ENCODE assay signal across 8 mouse cellular contexts in genomic region chr6:50596301-50597211, GRCm38 (mm10). TPM values are rescaled to one million over a fixed set of nuclear protein-coding genes. Genes with fewer than 3 reads are reported as not detected.
DNase-seq lines count a peak whose midpoint lies in the region; ATAC-seq lines count a peak whose summit lies in the region.

Gene 4921507P07Rik, minus strand, starts transcription at chr6:50596632.

- peak; percentile 96 for ATAC-seq in heart, embryonic 11.5 days (replicated peaks; ENCODE audit: insufficient number of reproducible peaks, low FRiP score, low TSS enrichment)
- ATAC-seq in kidney, embryonic 15.5 days (replicated peaks; ENCODE audit: low FRiP score) = peak; percentile 98
- peak; percentile 91 for ATAC-seq in limb, embryonic 15.5 days (ENCODE audit: insufficient number of reproducible peaks, low FRiP score, low TSS enrichment, low read depth)

- under 1% methylated on average over 54 of the region's 62 CpGs for WGBS in heart, embryonic 11.5 days (ENCODE audit: insufficient replicate concordance)
- WGBS in kidney, embryonic 15.5 days = under 1% methylated on average over 58 of the region's 62 CpGs
- WGBS in limb, embryonic 15.5 days = under 1% methylated on average over 62 of the region's 62 CpGs

- peak within 1 kb of the TSS; percentile 79 for H3K9ac ChIP-seq in heart, embryonic 11.5 days (ENCODE audit: low read depth, low read length)
- peak within 1 kb of the TSS; percentile 63 for H3K9ac ChIP-seq in kidney, embryonic 15.5 days
- H3K9ac ChIP-seq in limb, embryonic 15.5 days = peak within 1 kb of the TSS; percentile 47

- peaks cover 11% of the 10 kb centered on the region for H3K4me1 ChIP-seq in erythroblast, embryonic 14.5 days (ENCODE audit: control insufficient read depth)
- peaks cover 3% of the 10 kb centered on the region; the same call in 1 of the 2 replicates for H3K4me1 ChIP-seq in heart, embryonic 11.5 days (ENCODE audit: control insufficient read depth, insufficient read depth, low read length)
- H3K4me1 ChIP-seq in kidney, embryonic 15.5 days = peaks cover 31% of the 10 kb centered on the region
- peaks cover 21% of the 10 kb centered on the region for H3K4me1 ChIP-seq in limb, embryonic 15.5 days

- H3K9me3 ChIP-seq in erythroblast, embryonic 14.5 days (ENCODE audit: control insufficient read depth, low read length) = peaks cover 4% of the 10 kb centered on the region
- H3K9me3 ChIP-seq in heart, embryonic 11.5 days (replicated peaks; ENCODE audit: control insufficient read depth, low read length) = no peaks in the 10 kb centered on the region
- no peaks in the 10 kb centered on the region for H3K9me3 ChIP-seq in kidney, embryonic 15.5 days (replicated peaks)
- no peaks in the 10 kb centered on the region for H3K9me3 ChIP-seq in limb, embryonic 15.5 days

- H3K4me2 ChIP-seq in heart, embryonic 11.5 days = peak within 1 kb of the TSS; percentile 100
- H3K4me2 ChIP-seq in kidney, embryonic 15.5 days = peak within 1 kb of the TSS; percentile 99
- peak within 1 kb of the TSS; percentile 99 for H3K4me2 ChIP-seq in limb, embryonic 15.5 days

- H3K27ac ChIP-seq in heart, embryonic 11.5 days (ENCODE audit: low read depth, low read length) = peak within 1 kb of the TSS; percentile 41; the same call in 1 of the 2 replicates
- H3K27ac ChIP-seq in kidney, embryonic 15.5 days = peak within 1 kb of the TSS; percentile 68
- H3K27ac ChIP-seq in limb, embryonic 15.5 days = no peak within 1 kb of the TSS

- H3K4me3 ChIP-seq in erythroblast, embryonic 14.5 days (replicated peaks) = peak within 1 kb of the TSS; percentile 63
- H3K4me3 ChIP-seq in heart, embryonic 11.5 days (ENCODE audit: low read depth, low read length) = peak within 1 kb of the TSS; percentile 69
- H3K4me3 ChIP-seq in kidney, embryonic 15.5 days (replicated peaks) = peak within 1 kb of the TSS; percentile 66
- H3K4me3 ChIP-seq in limb, embryonic 15.5 days = peak within 1 kb of the TSS; percentile 59

- peak; percentile 94 for DNase-seq in CD4-positive helper T cell, adult 2 months (ENCODE audit: low read depth, low spot score)
- peak; percentile 72 for DNase-seq in brain, embryonic 18.5 days (ENCODE audit: low read depth, low spot score)
- peak; percentile 89 to 91 for DNase-seq in monocyte, adult 2 months (ENCODE audit: low read depth in 1 of 2, low spot score in 2 of 2)
- DNase-seq in spleen, postnatal 14 days (ENCODE audit: low spot score in 2 of 2) = peak; percentile 85 to 90

- H3K27me3 ChIP-seq in erythroblast, embryonic 14.5 days (ENCODE audit: control insufficient read depth) = 0 out of 2 replicates have a peak, but pooled peaks cover 3% of the 10 kb centered on the region
- H3K27me3 ChIP-seq in heart, embryonic 11.5 days (ENCODE audit: control insufficient read depth, insufficient read depth, low read length) = no peaks in the 10 kb centered on the region
- no peaks in the 10 kb centered on the region for H3K27me3 ChIP-seq in kidney, embryonic 15.5 days
- H3K27me3 ChIP-seq in limb, embryonic 15.5 days = no peaks in the 10 kb centered on the region

- H3K36me3 ChIP-seq in erythroblast, embryonic 14.5 days (ENCODE audit: control insufficient read depth) = no peaks in the 10 kb centered on the region
- peaks cover 3% of the 10 kb centered on the region; the same call in 1 of the 2 replicates for H3K36me3 ChIP-seq in heart, embryonic 11.5 days (ENCODE audit: control insufficient read depth, insufficient read depth, low read length)
- no peaks in the 10 kb centered on the region for H3K36me3 ChIP-seq in kidney, embryonic 15.5 days
- H3K36me3 ChIP-seq in limb, embryonic 15.5 days = no peaks in the 10 kb centered on the region

RNA-seq across cellular contexts. Expression of gene 4921507P07Rik, which starts in this region (rescaled TPM):
- polyA plus RNA-seq in erythroblast, embryonic 14.5 days (2012) = not detected in 2 replicates
- 0.30 and 0.50 TPM in 2 replicates for polyA plus RNA-seq in heart, embryonic 11.5 days (2014; fragmentation: Nextera tagmentation; extraction: Ambion mirVana)
- polyA plus RNA-seq in kidney, embryonic 15.5 days (2015; fragmentation: Nextera tagmentation; extraction: Ambion mirVana) = 0.98 and 1.1 TPM in 2 replicates
- polyA plus RNA-seq in limb, embryonic 15.5 days (2015; fragmentation: Nextera tagmentation; extraction: Ambion mirVana) = 0.14 and 0.52 TPM in 2 replicates

Comparison
In these comparisons a context has a peak if more than half of its experiments do, and no peak if none do; other contexts are left out.
1. Peak in ATAC-seq, H3K4me3 ChIP-seq, H3K27ac ChIP-seq, H3K9ac ChIP-seq and H3K4me2 ChIP-seq in heart, embryonic 11.5 days; RNA of the gene not detected or under 1 TPM.
2. Peak in ATAC-seq, H3K4me3 ChIP-seq, H3K9ac ChIP-seq and H3K4me2 ChIP-seq in limb, embryonic 15.5 days; RNA of the gene not detected or under 1 TPM.